Mouse (Mus musculus) ovary, adult 18-20 months (tissue): ENCODE results near the gene Slc35e1.

Experiments used
- DNase-seq: peaks from one replicate; pipeline ENCODE4 v3.0.0; 2022; ENCODE audit warnings: low spot score, mixed read lengths

Slc35e1 gene

DNA sequence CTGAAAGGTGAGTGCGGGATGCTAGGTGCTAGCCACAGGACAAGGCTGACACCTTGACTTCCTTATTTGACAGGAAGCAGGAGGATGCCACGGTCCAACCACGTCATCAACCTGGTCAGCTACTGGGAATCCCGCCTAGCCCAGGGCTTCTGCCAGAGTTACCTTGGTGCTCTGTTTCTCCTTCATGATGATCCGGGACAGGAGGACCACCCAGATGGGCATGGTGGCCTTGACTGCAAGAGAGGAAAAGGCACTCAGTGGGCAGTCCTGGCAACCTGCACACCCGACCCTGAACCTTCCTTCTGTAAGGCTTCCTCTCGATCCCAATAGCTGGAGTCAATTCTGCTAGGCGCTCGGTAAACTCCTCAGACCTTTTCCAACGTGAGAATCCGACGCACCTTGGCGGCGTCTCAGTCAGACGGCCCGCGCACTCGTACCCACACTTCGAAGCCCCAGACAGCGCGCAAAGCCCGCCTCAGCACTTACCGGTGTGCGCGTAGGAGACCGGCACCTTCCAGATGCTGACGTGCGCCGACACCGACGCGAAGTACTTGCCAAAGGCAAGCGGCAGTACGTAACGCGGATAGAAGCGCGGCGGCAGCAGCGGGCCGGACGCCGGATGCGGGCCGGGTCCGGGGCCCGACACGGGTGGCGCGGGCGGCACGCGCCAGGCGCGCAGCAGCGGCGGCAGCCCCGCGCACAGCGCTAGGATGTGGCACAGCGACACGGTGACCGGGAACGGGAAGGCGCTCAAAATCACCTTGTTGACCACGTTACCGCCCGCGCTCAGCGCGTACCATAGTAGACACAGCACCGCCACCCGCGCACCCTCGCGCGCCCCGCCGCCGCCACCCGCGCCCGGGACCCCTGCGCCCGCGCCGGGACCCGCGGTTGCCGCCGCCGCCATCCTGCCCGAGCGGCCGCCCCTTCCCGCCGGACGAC, at the start of gene Slc35e1:
Slc35e1 (minus strand) TSS at position 935 of the 942 bp plus-strand sequence.
- DNase-seq = no peak

DNA sequence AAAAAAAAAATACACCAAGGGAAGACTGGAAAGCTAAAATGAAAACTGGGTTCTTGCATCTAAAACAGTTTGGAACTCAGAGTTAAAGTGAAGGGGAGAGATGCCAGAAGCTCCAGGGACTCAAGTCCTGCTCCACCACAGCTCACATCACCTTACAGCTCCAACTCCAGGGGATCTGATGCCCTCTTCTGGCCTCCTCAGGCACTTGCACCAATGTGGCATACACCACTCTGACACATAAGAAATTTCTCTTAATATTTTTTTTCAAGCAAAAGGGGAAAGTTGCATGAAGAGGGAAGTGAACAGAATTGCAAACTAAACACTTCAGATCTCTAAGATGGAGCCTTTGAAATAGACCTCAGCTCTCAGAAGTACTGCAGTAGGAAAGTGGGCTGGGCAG, 46.8 kb upstream of the Slc35e1 start:
- DNase-seq = no peak

DNA sequence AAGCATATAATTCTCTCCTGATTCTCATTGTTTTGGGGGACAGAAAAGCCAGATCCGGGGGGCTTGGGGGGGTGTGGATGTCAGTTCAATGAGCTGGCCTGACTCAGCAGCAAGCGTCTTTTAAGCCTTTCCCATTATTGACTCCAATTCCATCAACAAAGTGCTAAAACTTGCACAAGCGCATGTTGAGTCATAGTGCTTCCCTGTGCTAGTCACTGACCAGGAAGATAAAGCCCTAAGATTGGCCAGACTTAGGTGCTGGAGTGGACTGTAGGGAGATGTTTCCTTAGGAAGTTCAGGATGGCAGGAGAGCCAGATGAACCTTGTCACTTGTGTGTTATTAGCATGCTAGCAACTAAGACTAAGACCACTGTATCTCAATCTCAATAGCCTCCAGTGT, 42.5 kb upstream of the Slc35e1 start:
- no peak for DNase-seq

GRCm38 (mm10) chr8:72532103-72532502, 39.7 kb upstream of the Slc35e1 start:
- DNase-seq = no peak

GRCm38 (mm10) chr8:72521888-72522287, 29.5 kb upstream of the Slc35e1 start:
- DNase-seq = no peak

DNA sequence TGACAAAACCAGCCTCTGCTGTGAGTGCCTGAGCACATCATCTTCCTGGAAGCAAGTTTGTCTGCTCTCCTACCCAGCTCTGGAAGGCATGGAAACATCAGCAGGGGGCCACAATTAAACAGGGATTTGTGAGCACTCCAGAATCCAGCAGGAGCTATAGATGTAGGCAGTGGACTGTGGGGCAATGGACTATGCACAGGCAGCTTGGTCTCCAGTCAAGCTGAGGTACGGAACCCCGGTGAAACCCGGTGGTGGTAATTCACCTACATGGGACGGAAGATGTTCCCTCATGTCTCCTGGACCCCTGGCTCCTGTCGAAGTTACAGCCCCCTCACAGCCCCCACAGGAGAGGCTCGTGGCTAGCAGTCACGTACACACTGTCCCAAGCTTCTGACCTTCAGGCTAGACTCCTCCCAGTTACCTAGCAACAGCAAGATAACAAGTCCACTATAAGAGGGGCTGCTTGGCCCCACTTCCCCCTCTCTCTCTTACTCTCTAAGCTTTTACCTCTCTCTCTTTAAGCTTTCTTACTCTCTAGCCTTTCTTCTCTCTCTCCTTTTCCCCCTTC, 25.1 kb upstream of the Slc35e1 start:
- DNase-seq = no peak

GRCm38 (mm10) chr8:72513158-72513557, 20.7 kb upstream of the Slc35e1 start:
- DNase-seq = no peak

DNA sequence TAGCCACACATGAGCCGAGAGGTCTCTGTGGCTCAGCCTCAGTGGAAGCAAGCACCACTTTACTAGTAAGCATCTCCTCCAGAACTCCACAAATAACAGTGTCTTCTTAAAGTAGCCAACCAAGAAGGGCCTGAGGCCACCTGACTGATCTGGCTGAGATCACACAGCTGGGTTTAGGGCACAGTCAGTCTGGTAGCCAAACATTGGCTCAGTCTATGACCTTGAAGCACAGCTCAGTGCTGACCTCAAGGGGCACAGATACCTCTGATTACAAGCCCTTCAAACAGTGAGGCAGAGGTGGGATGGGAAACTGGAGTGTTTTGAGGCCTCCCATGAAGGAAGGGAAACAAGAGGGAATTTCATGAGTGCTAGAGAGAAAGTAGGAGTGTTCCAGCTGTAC, 20.2 kb upstream of the Slc35e1 start:
- no peak for DNase-seq

- no peak for DNase-seq
Observed at GRCm38 (mm10) chr8:72507505-72507904, 15.1 kb upstream of the Slc35e1 start.

GRCm38 (mm10) chr8:72504637-72505314, 12.4 kb upstream of the Slc35e1 start:
- no peak for DNase-seq

- DNase-seq = no peak
Observed at GRCm38 (mm10) chr8:72504137-72504536, 11.7 kb upstream of the Slc35e1 start.

DNA sequence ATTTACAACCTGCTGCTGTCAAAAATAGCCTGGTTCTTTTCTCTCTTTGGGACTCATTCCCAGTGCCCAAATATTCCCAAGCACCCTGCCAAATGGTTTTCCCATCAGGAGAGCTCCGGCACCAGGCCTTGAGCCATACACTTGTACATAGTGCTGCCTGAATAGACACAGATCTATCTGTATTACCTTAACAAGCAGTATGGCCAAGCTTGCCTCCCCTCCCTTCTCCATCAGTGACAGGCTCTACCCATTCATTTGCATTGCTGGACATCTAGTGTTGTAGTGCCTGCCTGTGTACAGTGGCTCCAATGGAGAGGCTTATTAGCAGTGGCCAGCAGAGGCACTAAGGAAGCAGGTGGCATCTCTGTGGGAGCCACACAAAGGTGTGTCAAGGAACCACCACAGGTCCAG, 8.1 kb upstream of the Slc35e1 start:
- no peak for DNase-seq

GRCm38 (mm10) chr8:72499521-72500284, 7.3 kb upstream of the Slc35e1 start:
- no peak for DNase-seq

DNA sequence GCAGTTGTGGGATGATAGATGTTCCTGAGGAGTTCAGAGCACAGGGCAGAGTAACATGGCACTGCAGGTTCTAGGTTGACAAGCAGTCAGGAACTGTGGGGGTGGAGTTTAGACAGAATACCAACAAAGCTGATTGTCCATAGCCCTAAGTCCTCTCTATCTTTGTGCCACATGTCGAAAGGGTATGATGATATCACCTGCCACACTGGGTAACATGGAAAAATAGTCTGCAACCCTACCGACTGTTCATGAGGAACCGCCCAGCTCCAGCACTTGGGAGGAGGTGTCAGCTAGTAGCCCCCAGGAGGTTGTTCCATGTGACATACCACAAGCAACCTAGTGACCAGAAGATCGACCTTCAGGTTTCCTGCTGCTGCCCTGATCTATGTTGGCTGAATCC, 6.1 kb upstream of the Slc35e1 start:
- DNase-seq = no peak

DNA sequence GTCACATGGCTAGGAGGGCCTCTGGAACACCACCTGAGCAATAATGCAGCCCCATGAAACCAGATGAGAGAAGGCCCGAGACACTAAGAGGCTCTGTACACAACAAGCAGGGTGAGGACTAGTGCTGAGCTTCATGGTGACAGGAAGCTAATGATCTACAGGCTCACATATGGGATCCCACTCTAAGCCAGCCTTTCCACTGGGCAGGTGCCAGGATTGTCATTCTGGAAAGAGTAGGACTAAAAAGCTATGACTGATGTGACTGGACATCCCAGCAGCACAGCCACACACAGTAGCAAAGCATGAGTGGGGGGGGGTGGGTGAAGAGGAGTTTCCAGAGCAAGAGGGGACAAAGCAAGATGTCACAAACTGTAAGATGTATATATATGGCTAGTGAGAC, 5.5 kb upstream of the Slc35e1 start:
- DNase-seq = no peak

DNA sequence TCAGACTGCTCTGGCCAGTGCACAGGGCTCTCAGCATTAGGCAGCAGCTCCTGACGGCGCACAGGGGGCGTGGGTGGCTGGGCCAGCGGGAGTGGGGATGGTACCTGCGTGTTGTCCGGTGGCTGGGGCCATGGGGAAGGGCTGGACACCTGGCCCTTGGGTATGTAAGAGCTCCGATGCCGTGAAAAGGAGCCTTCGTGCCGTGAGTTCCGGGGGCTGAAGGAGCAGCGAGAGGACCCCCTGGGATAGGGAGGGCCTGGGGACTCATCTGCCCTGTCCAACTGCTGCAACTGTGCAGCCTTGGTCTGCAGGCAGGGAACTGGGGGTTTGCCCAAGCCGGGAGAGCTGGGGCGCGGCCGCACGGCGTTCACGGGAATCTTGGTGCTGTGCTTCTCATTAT, 3.8 kb upstream of the Slc35e1 start:
- DNase-seq = no peak

GRCm38 (mm10) chr8:72495411-72496111, 3.1 kb upstream of the Slc35e1 start:
- no peak for DNase-seq

- no peak for DNase-seq
Observed at GRCm38 (mm10) chr8:72493381-72493780, 967 bp upstream of the Slc35e1 start.

DNA sequence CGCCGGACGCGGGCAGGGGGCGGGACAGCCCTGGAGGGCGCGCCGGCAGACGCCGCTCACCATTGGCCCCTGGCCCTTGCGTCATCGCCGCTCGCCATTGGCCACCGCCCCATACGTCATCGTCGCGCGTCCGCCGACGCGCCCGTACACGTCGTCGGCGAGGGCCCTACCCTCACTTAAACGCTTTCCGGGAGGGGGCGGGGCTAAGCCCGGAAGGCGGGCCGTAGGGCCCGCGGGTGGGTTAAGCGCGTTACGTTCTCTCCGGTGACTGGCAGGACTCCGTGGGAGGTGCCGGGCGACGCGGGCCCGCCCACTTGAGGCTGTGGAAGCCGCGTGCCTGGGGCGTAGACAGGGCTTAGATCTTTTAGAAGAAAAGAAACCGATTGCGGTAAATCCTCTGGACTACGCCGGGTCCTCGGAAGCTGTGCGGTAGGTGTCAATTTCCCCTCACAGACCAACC, 238 bp upstream of the Slc35e1 start:
- DNase-seq = peak; percentile 99

GRCm38 (mm10) chr8:72491017-72491416, 1.4 kb downstream of the Slc35e1 start:
- no peak for DNase-seq

DNA sequence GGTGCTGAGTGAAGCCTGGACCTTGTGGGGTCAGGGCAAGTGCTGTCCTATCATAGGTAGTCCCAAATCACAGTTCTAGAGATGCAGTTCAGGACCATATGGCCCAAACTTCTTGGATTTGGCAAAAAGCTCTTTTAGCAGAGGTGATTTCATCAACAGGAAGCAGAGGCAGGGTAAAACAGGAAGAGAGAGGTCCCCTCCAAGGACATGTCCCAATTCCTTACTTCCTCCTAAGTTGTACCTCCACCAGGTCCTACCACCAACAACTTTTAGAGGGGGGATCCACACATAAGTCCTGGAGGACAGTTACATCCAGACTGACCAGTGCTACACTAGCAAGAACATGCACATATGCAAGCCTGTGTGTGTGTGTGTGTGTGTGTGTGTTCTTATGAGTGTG, 5.4 kb downstream of the Slc35e1 start:
- DNase-seq = no peak
